Mouse (Mus musculus): ENCODE results near the gene Map1a. TPM values are rescaled to one million over a fixed set of nuclear protein-coding genes. Genes with fewer than 3 reads are reported as not detected.
A peak's percentile ranks its signal among the peaks of the same experiment; 100 is the strongest.

The Map1a gene
- 100 to 1,000 TPM; 524 to 622 TPM for total RNA-seq (2021)

GRCm38 (mm10) chr2:121288901-121289729 is at the start of gene Map1a:
Gene Map1a, plus strand, starts transcription at chr2:121289600.
- DNase-seq (ENCODE audit: low spot score in 2 of 2): peak; percentile 99
- intact Hi-C loops (cut with DNase I): no loop called here

- intact Hi-C loops (cut with DNase I): no loop called here
- DNase-seq (ENCODE audit: low spot score in 2 of 2): peak in 1 of 2 experiments; percentile 33
Observed at GRCm38 (mm10) chr2:121244099-121244498, 45.3 kb upstream of the Map1a start.

GRCm38 (mm10) chr2:121249758-121250157 is 39.6 kb upstream of the Map1a start:
- no peak for DNase-seq (ENCODE audit: low spot score in 2 of 2)
- intact Hi-C loops (cut with DNase I): no loop called here

GRCm38 (mm10) chr2:121268446-121268845 is 21.0 kb upstream of the Map1a start:
- no peak for DNase-seq (ENCODE audit: low spot score in 2 of 2)
- intact Hi-C loops (cut with DNase I): no loop called here

- intact Hi-C loops (cut with DNase I): no loop called here
- DNase-seq (ENCODE audit: low spot score in 2 of 2): peak in 1 of 2 experiments; percentile 13
Observed at GRCm38 (mm10) chr2:121270521-121271235, 18.7 kb upstream of the Map1a start.

GRCm38 (mm10) chr2:121271236-121271927 is 18.0 kb upstream of the Map1a start, which contains the start of gene Trp53bp1:
Gene Trp53bp1, minus strand, starts transcription at chr2:121271407.
- peak; percentile 95 to 98 for DNase-seq (ENCODE audit: low spot score in 2 of 2)
- intact Hi-C loops (cut with DNase I): no loop called here

GRCm38 (mm10) chr2:121271928-121272516 is 17.4 kb upstream of the Map1a start:
- peak; percentile 35 to 91 for DNase-seq (ENCODE audit: low spot score in 2 of 2)
- intact Hi-C loops (cut with DNase I): loop anchor here (2.0 kb wide), 1 partner anchor 77 kb away; no protein-coding TSS in a partner anchor

GRCm38 (mm10) chr2:121287850-121288249 is 1.6 kb upstream of the Map1a start:
- no peak for DNase-seq (ENCODE audit: low spot score in 2 of 2)
- intact Hi-C loops (cut with DNase I): no loop called here

- intact Hi-C loops (cut with DNase I): no loop called here
- DNase-seq (ENCODE audit: low spot score in 2 of 2): peak in 1 of 2 experiments; percentile 36
Observed at GRCm38 (mm10) chr2:121289730-121290540, 535 bp downstream of the Map1a start.

- DNase-seq (ENCODE audit: low spot score in 2 of 2): peak in 1 of 2 experiments; percentile 44
- intact Hi-C loops (cut with DNase I): no loop called here
Observed at GRCm38 (mm10) chr2:121292316-121293013, 3.1 kb downstream of the Map1a start.

- intact Hi-C loops (cut with DNase I): no loop called here
- peak in 1 of 2 experiments; percentile 36 for DNase-seq (ENCODE audit: low spot score in 2 of 2)
Observed at GRCm38 (mm10) chr2:121294182-121294581, 4.8 kb downstream of the Map1a start.

- intact Hi-C loops (cut with DNase I): no loop called here
- DNase-seq (ENCODE audit: low spot score in 2 of 2): peak; percentile 79 to 88
Observed at GRCm38 (mm10) chr2:121294753-121295607, 5.6 kb downstream of the Map1a start.

GRCm38 (mm10) chr2:121295608-121296571 is 6.5 kb downstream of the Map1a start:
- intact Hi-C loops (cut with DNase I): loop anchor here (2.0 kb wide), 1 partner anchor 101 kb away; no protein-coding TSS in a partner anchor
- peak in 1 of 2 experiments; percentile 82 for DNase-seq (ENCODE audit: low spot score in 2 of 2)

GRCm38 (mm10) chr2:121296754-121297231 is 7.4 kb downstream of the Map1a start:
- intact Hi-C loops (cut with DNase I): loop anchor here (2.0 kb wide), 1 partner anchor 102 kb away; no protein-coding TSS in a partner anchor
- DNase-seq (ENCODE audit: low spot score in 2 of 2): peak in 1 of 2 experiments; percentile 19

GRCm38 (mm10) chr2:121297701-121298100 is 8.3 kb downstream of the Map1a start:
- DNase-seq (ENCODE audit: low spot score in 2 of 2): peak in 1 of 2 experiments; percentile 18
- intact Hi-C loops (cut with DNase I): loop anchor here (2.0 kb wide), 1 partner anchor 103 kb away; no protein-coding TSS in a partner anchor

- DNase-seq (ENCODE audit: low spot score in 2 of 2): peak in 1 of 2 experiments; percentile 37
- intact Hi-C loops (cut with DNase I): no loop called here
Observed at GRCm38 (mm10) chr2:121298131-121298530, 8.7 kb downstream of the Map1a start.
